Mouse (Mus musculus): ENCODE results near the gene 4930518I15Rik. TPM values are rescaled to one million over a fixed set of nuclear protein-coding genes. Genes with fewer than 3 reads are reported as not detected.
A peak's percentile ranks its signal among the peaks of the same experiment; 100 is the strongest.
"Not testable (repeated sequence)": the region's sequence is repeated elsewhere in the genome, so short reads cannot be mapped to it uniquely, and the experiment has no call there.

The 4930518I15Rik gene
- total RNA-seq, 2 experiments from 2014 or later = 4.3 to 5.2 TPM

GRCm38 (mm10) chr2:156879541-156879940, 21.8 kb upstream of the 4930518I15Rik start:
- peak in 1 of 2 experiments; percentile 18 for DNase-seq (ENCODE audit: low spot score in 2 of 2)

DNA sequence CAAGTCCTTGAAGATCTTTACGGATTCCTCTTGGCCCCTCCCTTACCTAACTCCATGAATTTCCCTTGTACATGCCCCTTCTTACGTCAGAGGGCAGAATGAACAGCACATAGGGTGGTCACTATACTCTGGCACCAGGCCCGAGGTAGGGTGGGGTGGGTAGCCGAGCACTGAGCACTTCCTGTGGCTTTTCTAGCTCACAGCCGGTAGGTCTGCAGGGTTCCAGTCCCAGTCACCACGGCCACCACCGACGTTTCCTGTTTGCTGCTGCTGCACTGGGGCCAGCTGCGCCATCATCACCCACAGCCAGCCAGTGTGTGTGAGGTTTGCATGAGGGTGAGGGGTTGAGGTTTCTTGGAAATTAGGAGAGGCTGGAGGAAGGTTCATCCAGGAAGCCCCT, 20.0 kb upstream of the 4930518I15Rik start:
- no peak for DNase-seq (ENCODE audit: low spot score in 2 of 2)

- no peak for DNase-seq (ENCODE audit: low spot score in 2 of 2)
Observed at GRCm38 (mm10) chr2:156874760-156875510, 17.2 kb upstream of the 4930518I15Rik start.

GRCm38 (mm10) chr2:156874047-156874759, 16.5 kb upstream of the 4930518I15Rik start:
- DNase-seq (ENCODE audit: low spot score in 2 of 2) = no peak

DNA sequence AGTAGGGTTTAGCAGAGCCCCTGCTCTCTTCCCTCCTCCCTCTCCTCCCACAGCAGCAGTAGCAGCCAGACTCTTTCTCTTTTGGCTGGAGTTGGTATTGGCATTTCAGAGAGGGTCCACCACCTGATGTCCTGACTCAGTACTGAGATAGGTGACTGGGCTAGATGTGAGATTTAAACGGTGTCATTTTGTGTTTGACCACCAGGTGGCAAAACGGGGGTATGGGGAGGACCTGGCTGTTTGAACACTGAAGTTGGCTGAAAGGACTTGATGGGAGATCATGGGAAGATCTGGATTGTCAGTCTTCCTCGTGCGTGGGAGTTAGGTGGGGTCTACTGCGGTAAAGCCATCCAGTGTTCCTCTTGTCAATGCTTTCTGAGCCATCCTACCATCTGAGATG, 15.9 kb upstream of the 4930518I15Rik start:
- no peak for DNase-seq (ENCODE audit: low spot score in 2 of 2)

DNA sequence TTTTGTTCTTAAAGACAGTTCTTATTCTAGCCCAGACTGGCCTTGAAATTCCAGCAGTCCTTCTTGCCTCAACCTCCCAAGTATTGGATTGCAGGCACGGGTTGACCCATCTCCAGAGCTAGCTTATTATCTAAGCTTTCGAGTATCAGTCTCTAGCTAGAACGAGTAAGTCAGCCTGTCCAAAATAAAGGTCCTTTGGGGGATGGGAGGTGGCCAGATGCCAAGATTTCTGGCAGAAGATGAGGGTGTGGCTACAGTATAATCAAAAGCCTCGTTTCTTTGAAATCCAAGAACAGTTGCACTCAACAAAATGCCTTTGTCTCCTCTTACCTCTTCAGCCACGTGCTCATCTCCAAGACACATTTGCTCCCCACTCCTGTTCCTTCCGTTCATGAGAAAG, 12.8 kb upstream of the 4930518I15Rik start:
- peak; percentile 32 to 39 for DNase-seq (ENCODE audit: low spot score in 2 of 2)

- no peak for DNase-seq (ENCODE audit: low spot score in 2 of 2)
Observed at GRCm38 (mm10) chr2:156869554-156869953, 11.8 kb upstream of the 4930518I15Rik start.

DNA sequence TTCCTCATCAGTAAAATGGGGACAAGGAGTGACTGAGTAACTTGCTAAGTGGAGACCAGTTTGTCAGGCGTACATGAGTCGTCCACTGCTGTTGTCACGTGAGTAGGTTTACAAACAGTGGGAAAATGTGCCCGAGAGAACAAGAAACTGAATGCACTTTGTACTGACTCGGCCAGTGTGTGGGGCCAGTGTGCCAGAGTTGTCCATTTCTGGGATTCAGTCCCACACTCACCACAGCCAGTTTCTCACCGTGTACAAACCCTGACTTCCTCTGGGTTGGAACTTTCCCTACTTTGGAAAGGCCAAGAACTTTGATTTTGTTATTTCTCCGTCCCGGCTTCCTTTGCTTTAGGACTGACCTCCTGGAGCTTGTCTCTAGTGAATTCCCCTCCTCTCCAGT, 11.2 kb upstream of the 4930518I15Rik start:
- no peak for DNase-seq (ENCODE audit: low spot score in 2 of 2)

DNA sequence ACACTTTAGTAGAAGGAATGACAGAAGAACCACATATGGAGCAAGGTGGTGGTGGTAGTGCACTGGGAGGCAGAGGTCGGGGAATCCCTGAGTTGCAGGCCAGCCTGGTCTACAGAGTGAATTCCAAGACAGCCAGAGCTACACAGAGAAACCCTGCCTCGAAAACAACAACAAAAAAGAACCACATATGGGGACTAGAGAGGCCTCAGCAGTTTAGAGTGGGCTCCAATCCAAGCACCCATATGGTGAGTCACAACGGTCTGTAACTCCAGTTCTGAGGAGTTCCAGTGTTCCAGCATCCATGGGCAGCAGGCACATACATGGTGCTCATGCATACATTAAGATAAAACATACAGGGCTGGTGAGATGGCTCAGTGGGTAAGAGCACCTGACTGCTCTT, 6.7 kb upstream of the 4930518I15Rik start:
- no peak for DNase-seq (ENCODE audit: low spot score in 2 of 2)

GRCm38 (mm10) chr2:156863487-156864160, 5.9 kb upstream of the 4930518I15Rik start:
- DNase-seq (ENCODE audit: low spot score in 2 of 2) = peak in 1 of 2 experiments; percentile 61

DNA sequence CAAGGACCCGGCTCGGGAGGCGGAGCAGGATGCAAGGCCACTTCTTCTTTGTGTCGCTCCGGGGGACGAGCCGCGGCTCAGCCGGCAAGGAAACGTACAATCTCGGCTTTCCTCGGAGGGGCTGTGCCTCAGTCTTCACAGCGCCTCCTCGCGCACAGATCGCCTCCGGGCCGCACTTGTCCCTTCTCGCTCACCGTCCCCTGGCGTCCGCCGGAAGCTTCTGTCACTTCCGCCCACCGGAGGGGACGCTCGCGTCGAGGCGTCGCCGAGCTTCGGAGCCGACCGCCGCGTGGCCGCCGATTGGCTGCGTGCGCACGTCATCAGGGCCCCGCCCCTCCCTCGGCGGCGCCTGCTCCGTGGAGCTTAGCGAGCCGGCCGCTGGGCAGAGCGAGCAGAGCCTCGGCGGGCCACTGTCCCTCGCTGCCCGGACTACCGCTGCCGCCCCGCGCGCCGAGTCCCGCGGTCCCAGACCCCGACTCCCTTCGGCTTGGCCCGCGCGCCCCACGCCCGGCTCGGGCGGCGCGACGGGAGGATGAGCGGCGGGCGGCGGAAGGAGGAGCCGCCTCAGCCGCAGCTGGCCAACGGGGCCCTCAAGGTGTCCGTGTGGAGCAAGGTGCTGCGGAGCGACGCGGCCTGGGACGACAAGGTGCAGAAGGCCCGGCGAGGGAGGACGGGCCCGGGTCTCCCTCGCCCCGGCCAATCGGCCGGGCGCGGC, 5.2 kb upstream of the 4930518I15Rik start, which contains the start of gene Rab5if:
Rab5if (plus strand) TSS at position 357 of the 715 bp plus-strand sequence.
- DNase-seq (ENCODE audit: low spot score in 2 of 2) = peak; percentile 92 to 97

GRCm38 (mm10) chr2:156862041-156862717, 4.4 kb upstream of the 4930518I15Rik start:
- peak in 1 of 2 experiments; percentile 15 for DNase-seq (ENCODE audit: low spot score in 2 of 2)

GRCm38 (mm10) chr2:156858671-156859070, 925 bp upstream of the 4930518I15Rik start:
- DNase-seq (ENCODE audit: low spot score in 2 of 2) = no peak

- no peak for DNase-seq (ENCODE audit: low spot score in 2 of 2)
Observed at GRCm38 (mm10) chr2:156857385-156857791, 358 bp downstream of the 4930518I15Rik start.

DNA sequence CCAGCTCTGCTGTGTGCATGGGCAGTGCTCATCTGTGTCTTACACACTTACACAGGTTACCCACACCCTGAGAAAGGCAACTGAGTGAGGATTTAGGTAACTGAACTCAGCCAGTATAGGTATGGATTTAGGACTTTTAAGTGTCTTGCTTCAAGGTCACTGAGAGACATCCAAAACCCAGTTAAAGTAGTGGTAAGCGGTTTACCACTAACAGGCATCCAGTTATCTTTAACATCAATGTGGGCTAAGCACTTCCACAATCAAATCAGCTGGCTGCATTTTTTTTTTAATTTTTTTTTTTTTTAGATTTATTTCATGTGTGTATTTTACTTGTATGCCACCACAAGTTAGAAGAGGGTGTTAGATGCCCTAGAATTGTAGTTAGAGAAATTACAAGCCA, 1.4 kb downstream of the 4930518I15Rik start:
- no peak for DNase-seq (ENCODE audit: low spot score in 2 of 2)

DNA sequence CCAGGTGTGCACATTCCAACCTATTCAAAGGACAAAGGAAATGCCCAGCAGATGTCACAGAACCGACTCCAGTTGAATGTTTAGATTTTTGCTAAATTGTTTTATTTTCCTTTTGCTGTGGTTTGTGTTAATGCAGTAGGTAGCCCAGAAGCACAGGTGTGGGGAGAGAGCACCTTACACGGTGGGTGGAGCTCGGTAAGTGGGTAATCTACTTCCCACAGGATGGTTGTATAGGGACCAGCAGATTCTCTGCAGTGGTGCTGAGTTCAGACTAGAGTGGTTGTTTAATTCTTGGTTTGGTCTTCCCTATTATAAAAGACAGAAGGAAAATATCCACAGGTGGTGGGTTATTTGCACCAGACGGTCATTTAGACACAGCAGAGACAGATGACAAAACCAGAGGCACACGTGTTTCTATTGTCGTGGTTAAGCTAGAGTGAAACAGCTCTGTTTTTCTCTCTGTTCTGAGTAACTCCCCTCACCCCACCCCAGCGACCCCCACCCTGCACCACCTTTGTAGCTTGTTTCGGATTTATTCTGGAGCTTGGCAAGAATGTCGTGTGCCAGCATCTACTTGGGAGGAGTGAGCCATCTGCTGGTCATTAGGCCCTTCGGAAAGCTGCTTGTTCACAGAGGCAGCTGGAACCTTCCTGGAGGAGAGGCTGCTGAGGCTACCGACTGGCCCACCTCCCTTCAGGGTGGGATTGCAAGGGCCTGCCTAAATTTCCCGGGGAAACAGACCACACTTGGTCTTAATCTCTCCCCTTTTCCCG, 3.6 kb downstream of the 4930518I15Rik start:
- not testable (repeated sequence) for DNase-seq (ENCODE audit: low spot score in 2 of 2)

DNA sequence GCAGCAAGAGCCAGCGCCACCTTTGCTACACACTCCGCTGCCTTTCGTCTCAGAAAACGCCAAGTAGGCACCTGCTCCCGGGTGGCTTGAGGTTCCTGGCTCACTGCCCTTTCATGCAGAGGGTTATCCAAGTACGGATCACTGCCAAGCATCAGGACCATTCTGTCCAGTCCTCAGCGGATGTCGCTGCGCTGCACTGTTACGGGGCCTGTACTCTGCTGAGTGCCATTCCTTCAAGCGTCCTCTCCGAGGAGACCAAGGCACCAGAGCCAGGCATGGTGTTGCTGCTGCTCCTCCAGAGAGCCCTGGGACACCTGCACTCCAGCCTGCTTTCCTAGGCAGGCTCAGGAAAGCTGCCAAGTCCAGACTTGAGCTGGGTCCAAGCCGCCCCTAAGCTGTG, 4.2 kb downstream of the 4930518I15Rik start:
- DNase-seq (ENCODE audit: low spot score in 2 of 2) = not testable (repeated sequence)

- no peak for DNase-seq (ENCODE audit: low spot score in 2 of 2)
Observed at GRCm38 (mm10) chr2:156850505-156850904, 7.2 kb downstream of the 4930518I15Rik start.

- DNase-seq (ENCODE audit: low spot score in 2 of 2) = no peak
Observed at GRCm38 (mm10) chr2:156848526-156849182, 9.1 kb downstream of the 4930518I15Rik start.
